Mouse (Mus musculus): Measurements from ENCODE around the gene Lbp. TPM values are rescaled to one million over a fixed set of nuclear protein-coding genes. Genes with fewer than 3 reads are reported as not detected.

Gene Lbp
- polyA plus RNA-seq (2014; fragmentation: Nextera tagmentation; extraction: Ambion mirVana) = 1.2 and 2.2 TPM in 2 replicates

GRCm38 (mm10) chr2:158305948-158306695, at the start of gene Lbp:
TSS of gene Lbp (plus strand) at chr2:158306493.
- Histone ChIP-seq H3K36me3 (ENCODE audit: control insufficient read depth, insufficient read depth, low read length) (no peaks in the 10 kb centered on the region), H3K9ac (replicated peaks; ENCODE audit: low read length) (no peak within 1 kb of the TSS), H3K4me3 (replicated peaks; ENCODE audit: low read depth, low read length) (no peak within 1 kb of the TSS), H3K4me1 (ENCODE audit: control insufficient read depth, insufficient read depth, low read length) (no peaks in the 10 kb centered on the region), H3K9me3 (ENCODE audit: control insufficient read depth, low read length) (no peaks in the 10 kb centered on the region), H3K27ac (replicated peaks; ENCODE audit: low read depth, low read length) (no peak within 1 kb of the TSS), H3K27me3 (ENCODE audit: control insufficient read depth, insufficient read depth, low read length) (no peaks in the 10 kb centered on the region), H3K4me2 (ENCODE audit: low read length) (no peak within 1 kb of the TSS)
- ATAC-seq (ENCODE audit: low FRiP score, low TSS enrichment) = no peak
- 53% methylated on average over 13 of the region's 13 CpGs for WGBS
- no peak for DNase-seq

- Histone ChIP-seq H3K4me3 (replicated peaks; ENCODE audit: low read depth, low read length) (no peak overlapping the region), H3K4me2 (ENCODE audit: low read length) (no peak overlapping the region), H3K36me3 (ENCODE audit: control insufficient read depth, insufficient read depth, low read length) (no peaks in the 10 kb centered on the region), H3K9me3 (ENCODE audit: control insufficient read depth, low read length) (no peaks in the 10 kb centered on the region), H3K9ac (replicated peaks; ENCODE audit: low read length) (no peak overlapping the region), H3K27ac (replicated peaks; ENCODE audit: low read depth, low read length) (no peak overlapping the region), H3K4me1 (ENCODE audit: control insufficient read depth, insufficient read depth, low read length) (no peaks in the 10 kb centered on the region), H3K27me3 (ENCODE audit: control insufficient read depth, insufficient read depth, low read length) (no peaks in the 10 kb centered on the region)
- WGBS = 6% methylated on average over 5 of the region's 5 CpGs
- ATAC-seq (ENCODE audit: low FRiP score, low TSS enrichment) (no peak), DNase-seq (peak; percentile 31)
These were observed 49.4 kb upstream of the Lbp start for GRCm38 (mm10) chr2:158256894-158257293.

- ATAC-seq (ENCODE audit: low FRiP score, low TSS enrichment) (no peak), DNase-seq (no peak)
- no peak within 1 kb of the TSS for H3K4me3 ChIP-seq (replicated peaks; ENCODE audit: low read depth, low read length)
- no peaks in the 10 kb centered on the region for H3K9me3 ChIP-seq (ENCODE audit: control insufficient read depth, low read length)
- no peak within 1 kb of the TSS for H3K27ac ChIP-seq (replicated peaks; ENCODE audit: low read depth, low read length)
- H3K27me3 ChIP-seq (ENCODE audit: control insufficient read depth, insufficient read depth, low read length) = no peaks in the 10 kb centered on the region
- H3K36me3 ChIP-seq (ENCODE audit: control insufficient read depth, insufficient read depth, low read length) = no peaks in the 10 kb centered on the region
- no peaks in the 10 kb centered on the region for H3K4me1 ChIP-seq (ENCODE audit: control insufficient read depth, insufficient read depth, low read length)
- H3K4me2 ChIP-seq (ENCODE audit: low read length) = no peak within 1 kb of the TSS
- WGBS = 68% methylated on average over 18 of the region's 18 CpGs
- no peak within 1 kb of the TSS for H3K9ac ChIP-seq (replicated peaks; ENCODE audit: low read length)
These were observed 48.3 kb upstream of the Lbp start, which contains the start of gene Bpi for GRCm38 (mm10) chr2:158258005-158258418. TSS of gene Bpi (plus strand) at chr2:158258094.

GRCm38 (mm10) chr2:158258781-158259180, 47.5 kb upstream of the Lbp start:
- ATAC-seq (ENCODE audit: low FRiP score, low TSS enrichment) (no peak), DNase-seq (peak; percentile 79)
- Histone ChIP-seq H3K36me3 (ENCODE audit: control insufficient read depth, insufficient read depth, low read length) (no peaks in the 10 kb centered on the region), H3K9me3 (ENCODE audit: control insufficient read depth, low read length) (no peaks in the 10 kb centered on the region), H3K4me1 (ENCODE audit: control insufficient read depth, insufficient read depth, low read length) (no peaks in the 10 kb centered on the region), H3K27me3 (ENCODE audit: control insufficient read depth, insufficient read depth, low read length) (no peaks in the 10 kb centered on the region), H3K4me3 (replicated peaks; ENCODE audit: low read depth, low read length) (no peak overlapping the region), H3K27ac (replicated peaks; ENCODE audit: low read depth, low read length) (no peak overlapping the region), H3K4me2 (ENCODE audit: low read length) (no peak overlapping the region), H3K9ac (replicated peaks; ENCODE audit: low read length) (no peak overlapping the region)
- WGBS = 16% methylated on average over 12 of the region's 12 CpGs

GRCm38 (mm10) chr2:158259498-158259897, 46.8 kb upstream of the Lbp start:
- WGBS = 77% methylated on average over 8 of the region's 8 CpGs
- Histone ChIP-seq H3K27me3 (ENCODE audit: control insufficient read depth, insufficient read depth, low read length) (no peaks in the 10 kb centered on the region), H3K36me3 (ENCODE audit: control insufficient read depth, insufficient read depth, low read length) (no peaks in the 10 kb centered on the region)

GRCm38 (mm10) chr2:158264877-158265276, 41.4 kb upstream of the Lbp start:
- no peak for ATAC-seq (ENCODE audit: low FRiP score, low TSS enrichment)

More at GRCm38 (mm10) chr2:158259498-158259897, 46.8 kb upstream of the Lbp start:
- Histone ChIP-seq H3K9me3 (ENCODE audit: control insufficient read depth, low read length) (no peaks in the 10 kb centered on the region), H3K4me1 (ENCODE audit: control insufficient read depth, insufficient read depth, low read length) (no peaks in the 10 kb centered on the region), H3K9ac (replicated peaks; ENCODE audit: low read length) (no peak overlapping the region), H3K4me2 (ENCODE audit: low read length) (no peak overlapping the region), H3K27ac (replicated peaks; ENCODE audit: low read depth, low read length) (no peak overlapping the region), H3K4me3 (replicated peaks; ENCODE audit: low read depth, low read length) (no peak overlapping the region)
- DNase-seq (no peak), ATAC-seq (ENCODE audit: low FRiP score, low TSS enrichment) (no peak)

GRCm38 (mm10) chr2:158270017-158270416, 36.3 kb upstream of the Lbp start:
- WGBS = 70% methylated on average over 8 of the region's 8 CpGs
- H3K4me1 ChIP-seq (ENCODE audit: control insufficient read depth, insufficient read depth, low read length) = no peaks in the 10 kb centered on the region
- H3K36me3 ChIP-seq (ENCODE audit: control insufficient read depth, insufficient read depth, low read length) = no peaks in the 10 kb centered on the region
- H3K4me3 ChIP-seq (replicated peaks; ENCODE audit: low read depth, low read length) = no peak overlapping the region
- no peak overlapping the region for H3K9ac ChIP-seq (replicated peaks; ENCODE audit: low read length)
- H3K27ac ChIP-seq (replicated peaks; ENCODE audit: low read depth, low read length) = no peak overlapping the region
- no peak overlapping the region for H3K4me2 ChIP-seq (ENCODE audit: low read length)
- H3K9me3 ChIP-seq (ENCODE audit: control insufficient read depth, low read length) = no peaks in the 10 kb centered on the region
- DNase-seq (no peak), ATAC-seq (ENCODE audit: low FRiP score, low TSS enrichment) (no peak)
- H3K27me3 ChIP-seq (ENCODE audit: control insufficient read depth, insufficient read depth, low read length) = no peaks in the 10 kb centered on the region

More at GRCm38 (mm10) chr2:158264877-158265276, 41.4 kb upstream of the Lbp start:
- Histone ChIP-seq H3K4me3 (replicated peaks; ENCODE audit: low read depth, low read length) (no peak overlapping the region), H3K4me2 (ENCODE audit: low read length) (no peak overlapping the region), H3K27me3 (ENCODE audit: control insufficient read depth, insufficient read depth, low read length) (no peaks in the 10 kb centered on the region), H3K9me3 (ENCODE audit: control insufficient read depth, low read length) (no peaks in the 10 kb centered on the region), H3K36me3 (ENCODE audit: control insufficient read depth, insufficient read depth, low read length) (no peaks in the 10 kb centered on the region), H3K9ac (replicated peaks; ENCODE audit: low read length) (no peak overlapping the region), H3K4me1 (ENCODE audit: control insufficient read depth, insufficient read depth, low read length) (no peaks in the 10 kb centered on the region), H3K27ac (replicated peaks; ENCODE audit: low read depth, low read length) (no peak overlapping the region)
- 79% methylated on average over 3 of the region's 3 CpGs for WGBS
- DNase-seq = no peak

GRCm38 (mm10) chr2:158273646-158274045, 32.6 kb upstream of the Lbp start:
- H3K4me1 ChIP-seq (ENCODE audit: control insufficient read depth, insufficient read depth, low read length) = no peaks in the 10 kb centered on the region
- no peak overlapping the region for H3K4me3 ChIP-seq (replicated peaks; ENCODE audit: low read depth, low read length)
- H3K27ac ChIP-seq (replicated peaks; ENCODE audit: low read depth, low read length) = no peak overlapping the region
- no peak overlapping the region for H3K9ac ChIP-seq (replicated peaks; ENCODE audit: low read length)
- no peaks in the 10 kb centered on the region for H3K27me3 ChIP-seq (ENCODE audit: control insufficient read depth, insufficient read depth, low read length)
- H3K4me2 ChIP-seq (ENCODE audit: low read length) = no peak overlapping the region
- ATAC-seq (ENCODE audit: low FRiP score, low TSS enrichment) (no peak), DNase-seq (peak; percentile 33)
- H3K36me3 ChIP-seq (ENCODE audit: control insufficient read depth, insufficient read depth, low read length) = no peaks in the 10 kb centered on the region
- H3K9me3 ChIP-seq (ENCODE audit: control insufficient read depth, low read length) = no peaks in the 10 kb centered on the region
- WGBS = 29% methylated on average over 2 of the region's 2 CpGs

- Histone ChIP-seq H3K9me3 (ENCODE audit: control insufficient read depth, low read length) (no peaks in the 10 kb centered on the region), H3K27ac (replicated peaks; ENCODE audit: low read depth, low read length) (no peak overlapping the region)
- no peak for ATAC-seq (ENCODE audit: low FRiP score, low TSS enrichment)
These were observed 30.9 kb upstream of the Lbp start for GRCm38 (mm10) chr2:158275349-158275748.

More at GRCm38 (mm10) chr2:158275349-158275748, 30.9 kb upstream of the Lbp start:
- H3K36me3 ChIP-seq (ENCODE audit: control insufficient read depth, insufficient read depth, low read length) = no peaks in the 10 kb centered on the region
- no peaks in the 10 kb centered on the region for H3K27me3 ChIP-seq (ENCODE audit: control insufficient read depth, insufficient read depth, low read length)
- DNase-seq = no peak
- no peaks in the 10 kb centered on the region for H3K4me1 ChIP-seq (ENCODE audit: control insufficient read depth, insufficient read depth, low read length)
- 90% methylated on average over 3 of the region's 3 CpGs for WGBS
- H3K4me2 ChIP-seq (ENCODE audit: low read length) = no peak overlapping the region
- no peak overlapping the region for H3K4me3 ChIP-seq (replicated peaks; ENCODE audit: low read depth, low read length)
- no peak overlapping the region for H3K9ac ChIP-seq (replicated peaks; ENCODE audit: low read length)
